ENCODE assay signal across 17 mouse cellular contexts in the genomic region with DNA sequence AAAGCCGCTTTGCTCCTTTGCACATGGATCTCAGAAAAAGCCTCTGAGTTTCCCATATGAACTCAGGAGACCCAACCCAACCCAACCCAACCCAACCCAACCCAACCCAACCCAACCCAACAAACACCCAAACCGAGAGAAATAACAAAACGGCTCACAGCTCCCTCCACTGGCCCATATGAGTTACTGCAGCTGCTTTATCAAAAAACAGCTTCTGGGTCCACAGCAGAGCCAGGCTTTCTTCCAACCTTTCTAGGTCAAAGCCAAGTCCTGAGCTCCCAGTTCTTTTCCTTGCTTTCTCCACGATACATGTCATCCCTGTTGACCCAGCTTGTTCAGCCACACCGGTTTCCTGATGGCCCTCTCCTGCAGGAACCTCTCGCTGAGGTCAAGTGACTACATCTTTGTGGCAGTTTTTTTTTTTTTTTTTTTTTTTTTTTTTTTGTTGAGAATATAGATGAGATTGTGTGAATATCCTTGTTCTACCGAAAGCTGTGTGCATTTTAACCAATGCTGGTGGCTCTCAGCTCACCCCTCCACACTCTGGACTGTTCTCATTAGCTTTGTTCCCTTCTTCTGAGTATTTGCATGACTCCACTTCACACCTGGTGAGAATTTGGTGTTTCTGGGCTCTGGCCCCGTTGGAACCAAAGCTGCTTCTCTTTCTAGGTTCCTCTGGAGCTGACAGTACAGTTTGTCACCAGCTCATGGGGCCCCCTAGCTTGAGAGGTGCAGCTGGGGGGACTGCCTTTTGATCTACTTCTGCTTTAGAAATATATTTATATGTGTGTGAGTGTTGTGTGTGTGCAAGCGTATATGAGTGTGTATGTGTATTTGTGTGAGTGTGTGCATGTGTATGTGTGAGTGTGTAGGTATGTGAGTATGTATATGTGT. TPM values are rescaled to one million over a fixed set of nuclear protein-coding genes. Genes with fewer than 3 reads are reported as not detected.
DNase-seq lines count a peak whose midpoint lies in the region; ATAC-seq and TF ChIP-seq lines count a peak whose summit lies in the region.
"Had no signal": no experiment of that assay in that cellular context is flagged by ENCODE, and none has a peak within 500 bp of the region (broad histone marks: within the 10 kb centered on the region; RNA-seq: fewer than 3 reads in every experiment).

No protein-coding gene starts in this region.

- peak; percentile 13; the same call in 1 of the 2 replicates for TF ChIP-seq CTCF in heart, postnatal 0 days (IDR thresholded peaks at IDR 0.05; ENCODE audit: low read depth)
- TF ChIP-seq CTCF in CH12.LX (conservative IDR thresholded peaks at IDR 0.05 in 1 of 2, IDR thresholded peaks at IDR 0.05 in 1 of 2; ENCODE audit: low read depth in 2 of 2, low read length in 2 of 2), result peak in 1 of 2 experiments; percentile 64; a peak in 2 of 4 replicates

- H3K27ac ChIP-seq in heart, postnatal 0 days (ENCODE audit: low read depth), result no peak overlapping the region
- no peak overlapping the region for H3K27ac ChIP-seq in heart, embryonic 11.5 days (ENCODE audit: low read depth, low read length)
- H3K27ac ChIP-seq in CH12.LX (ENCODE audit: insufficient read depth, low read depth), result no peak overlapping the region
- H3K27ac ChIP-seq: heart, embryonic 13.5 days; hindbrain, embryonic 13.5 days; limb, embryonic 13.5 days; lung, embryonic 15.5 days had no signal

- no peak for ATAC-seq in heart, postnatal 0 days (ENCODE audit: insufficient read depth, low read depth)
- no peak for ATAC-seq in heart, embryonic 11.5 days (replicated peaks; ENCODE audit: insufficient number of reproducible peaks, low FRiP score, low TSS enrichment)

- H3K27me3 ChIP-seq in heart, postnatal 0 days (ENCODE audit: control insufficient read depth, insufficient read depth, low read length), result no peaks in the 10 kb centered on the region
- H3K27me3 ChIP-seq in heart, embryonic 11.5 days (ENCODE audit: control insufficient read depth, insufficient read depth, low read length), result no peaks in the 10 kb centered on the region
- peaks cover 40% of the 10 kb centered on the region for H3K27me3 ChIP-seq in CH12.LX (replicated peaks)
- H3K27me3 ChIP-seq: hindbrain, embryonic 13.5 days; lung, embryonic 15.5 days had no signal

- H3K4me2 ChIP-seq in heart, postnatal 0 days (ENCODE audit: low read depth, low read length), result no peak overlapping the region
- H3K4me2 ChIP-seq in heart, embryonic 11.5 days, result no peak overlapping the region
- no peak overlapping the region for H3K4me2 ChIP-seq in CH12.LX (ENCODE audit: insufficient read depth, low read depth, poor library complexity, severe bottlenecking)
- H3K4me2 ChIP-seq: heart, embryonic 13.5 days; hindbrain, embryonic 13.5 days; limb, embryonic 13.5 days; lung, embryonic 15.5 days had no signal

- H3K36me3 ChIP-seq in heart, postnatal 0 days (replicated peaks; ENCODE audit: control insufficient read depth, insufficient read depth, low read length), result no peaks in the 10 kb centered on the region
- no peaks in the 10 kb centered on the region for H3K36me3 ChIP-seq in heart, embryonic 11.5 days (ENCODE audit: control insufficient read depth, insufficient read depth, low read length)
- H3K36me3 ChIP-seq in CH12.LX (replicated peaks in 1 of 2; ENCODE audit: control insufficient read depth in 1 of 2, insufficient read depth in 1 of 2, low read length in 1 of 2), result no peaks in the 10 kb centered on the region
- H3K36me3 ChIP-seq: heart, embryonic 13.5 days; hindbrain, embryonic 13.5 days; limb, embryonic 13.5 days; lung, embryonic 15.5 days had no signal

- no peak for TF ChIP-seq EP300 in heart, postnatal 0 days (IDR thresholded peaks at IDR 0.05; ENCODE audit: low read depth)
- no peak for TF ChIP-seq EP300 in CH12.LX (IDR thresholded peaks at IDR 0.05; ENCODE audit: low read length)

- H3K79me2 ChIP-seq in CH12.LX (replicated peaks; ENCODE audit: control insufficient read depth, extremely low read depth, insufficient read depth, poor library complexity, severe bottlenecking), result no peaks in the 10 kb centered on the region

- dilution Hi-C loops in CH12.LX (cut with MboI; ENCODE audit: extremely low pct_ligation_motif_present, extremely low pct_unique_long_range_greater_than_20kb, low sequenced_read_pairs), result no loop called here

- in situ Hi-C loops in CH12.LX (cut with MboI; ENCODE audit: low pct_ligation_motif_present, low pct_unique_long_range_greater_than_20kb, low sequenced_read_pairs), result no loop called here

- WGBS in heart, postnatal 0 days, result 51% methylated on average over 9 of the region's 9 CpGs
- WGBS in heart, embryonic 11.5 days (ENCODE audit: insufficient replicate concordance), result 53% methylated on average over 9 of the region's 9 CpGs

- no peak for TF ChIP-seq POLR2A in CH12.LX (IDR thresholded peaks at IDR 0.05; ENCODE audit: low read depth, low read length)

- no peak overlapping the region for H3K4me3 ChIP-seq in heart, postnatal 0 days (ENCODE audit: low read depth, low read length)
- H3K4me3 ChIP-seq in heart, embryonic 11.5 days (ENCODE audit: low read depth, low read length), result no peak overlapping the region
- no peak overlapping the region for H3K4me3 ChIP-seq in CH12.LX (replicated peaks in 1 of 3; ENCODE audit: low read depth in 2 of 3, low read length in 2 of 3, poor library complexity in 1 of 3)
- H3K4me3 ChIP-seq: erythroblast, embryonic 14.5 days; heart, embryonic 13.5 days; hindbrain, embryonic 13.5 days; limb, embryonic 13.5 days; lung, embryonic 15.5 days; myocyte had no signal

- peak; percentile 38 for TF ChIP-seq RAD21 in CH12.LX (IDR thresholded peaks at IDR 0.05; ENCODE audit: low read depth, low read length)

- no peaks in the 10 kb centered on the region for H3K9me3 ChIP-seq in heart, postnatal 0 days (replicated peaks; ENCODE audit: control insufficient read depth, low read length)
- H3K9me3 ChIP-seq in heart, embryonic 11.5 days (replicated peaks; ENCODE audit: control insufficient read depth, low read length), result no peaks in the 10 kb centered on the region
- H3K9me3 ChIP-seq in CH12.LX (replicated peaks; ENCODE audit: low read length), result no peaks in the 10 kb centered on the region
- H3K9me3 ChIP-seq: heart, embryonic 13.5 days; hindbrain, embryonic 13.5 days; limb, embryonic 13.5 days; lung, embryonic 15.5 days had no signal

- no peak for DNase-seq in heart, postnatal 0 days (ENCODE audit: low spot score)
- DNase-seq in 416B (ENCODE audit: low read depth), result peak; percentile 33
- DNase-seq in CH12.LX (ENCODE audit: extremely low read depth), result no peak
- DNase-seq in brain, adult 2 months (ENCODE audit: low read depth, low spot score), result peak; percentile 23
- DNase-seq in T-cell, adult 2 months (ENCODE audit: low spot score), result no peak
- DNase-seq in urinary bladder, adult 2 months (ENCODE audit: low spot score), result no peak
- DNase-seq in gastrocnemius, adult 18-20 months (ENCODE audit: low spot score), result no peak
- DNase-seq: adrenal gland, postnatal 14 days had no signal

- H3K9ac ChIP-seq in heart, postnatal 0 days (replicated peaks; ENCODE audit: low read depth, low read length), result no peak overlapping the region
- no peak overlapping the region for H3K9ac ChIP-seq in heart, embryonic 11.5 days (ENCODE audit: low read depth, low read length)
- no peak overlapping the region for H3K9ac ChIP-seq in CH12.LX (ENCODE audit: insufficient read depth, low read depth)
- H3K9ac ChIP-seq: heart, embryonic 13.5 days; hindbrain, embryonic 13.5 days; limb, embryonic 13.5 days; lung, embryonic 15.5 days had no signal

- no peaks in the 10 kb centered on the region for H3K4me1 ChIP-seq in heart, postnatal 0 days (ENCODE audit: control insufficient read depth, insufficient read depth)
- H3K4me1 ChIP-seq in heart, embryonic 11.5 days (ENCODE audit: control insufficient read depth, insufficient read depth, low read length), result no peaks in the 10 kb centered on the region
- peaks cover 0 to 14% of the 10 kb centered on the region in 2 experiments; a peak in 3 of 4 replicates for H3K4me1 ChIP-seq in CH12.LX (ENCODE audit: control insufficient read depth in 1 of 2, insufficient read depth in 2 of 2)
- H3K4me1 ChIP-seq: heart, embryonic 13.5 days; hindbrain, embryonic 13.5 days; limb, embryonic 13.5 days; lung, embryonic 15.5 days had no signal

RNA-seq across cellular contexts. Expression of a gene that starts 9.6 kb away (rescaled TPM):
- total RNA-seq in heart, postnatal 0 days (2014; rRNA removed; ENCODE audit: low replicate concordance), result not detected in 2 replicates
- polyA plus RNA-seq in heart, postnatal 0 days (2015; fragmentation: Nextera tagmentation; extraction: Ambion mirVana), result not detected in 2 replicates
- not detected in 2 replicates for polyA plus RNA-seq in heart, embryonic 11.5 days (2014; fragmentation: Nextera tagmentation; extraction: Ambion mirVana)
- total RNA-seq in CH12.LX (2012; rRNA removed) (not detected in 2 replicates), CH12.LX (2014; rRNA removed) (not detected in 2 replicates)
- not detected in 2 replicates for polyA plus RNA-seq in CH12.LX (2012; ENCODE audit: insufficient read length, low read depth)
- polyA plus RNA-seq in urinary bladder, adult 2 months (2012; rRNA removed), result not detected in 2 replicates
- total RNA-seq in gastrocnemius, adult 18-20 months (2021), result not detected
- total RNA-seq: adrenal gland, postnatal 14 days had no signal
- polyA plus RNA-seq: erythroblast, embryonic 14.5 days; heart, embryonic 13.5 days; hindbrain, embryonic 13.5 days; kidney, embryonic 16.5 days; limb, embryonic 13.5 days; lung, embryonic 15.5 days; myocyte; stomach, embryonic 16.5 days had no signal

RNA-seq across cellular contexts. Expression of a gene that starts 10.2 kb away (rescaled TPM):
- total RNA-seq in heart, postnatal 0 days (2014; rRNA removed; ENCODE audit: low replicate concordance), result 4.6 and 16.9 TPM in 2 replicates
- polyA plus RNA-seq in heart, postnatal 0 days (2015; fragmentation: Nextera tagmentation; extraction: Ambion mirVana), result 5.0 TPM in 2 replicates
- polyA plus RNA-seq in heart, embryonic 11.5 days (2014; fragmentation: Nextera tagmentation; extraction: Ambion mirVana), result 1.4 and 1.7 TPM in 2 replicates
- 0.21 TPM in 1 of 2 replicates, not detected in the other for total RNA-seq in CH12.LX (2012; rRNA removed)
- not detected in 2 replicates for total RNA-seq in CH12.LX (2014; rRNA removed)
- not detected in 2 replicates for polyA plus RNA-seq in CH12.LX (2012; ENCODE audit: insufficient read length, low read depth)
- 2.3 and 2.5 TPM in 2 replicates for polyA plus RNA-seq in urinary bladder, adult 2 months (2012; rRNA removed)
- total RNA-seq in gastrocnemius, adult 18-20 months (2021), result 1 to 10 TPM in 1 of 2 experiments, under 1 TPM in 1; 0.48 to 1.1 TPM
- polyA plus RNA-seq: erythroblast, embryonic 14.5 days had no signal

RNA-seq across cellular contexts. Expression of a gene that starts 22.2 kb away (rescaled TPM):
- total RNA-seq in heart, postnatal 0 days (2014; rRNA removed; ENCODE audit: low replicate concordance), result 62.5 and 82.9 TPM in 2 replicates
- 52.5 and 65.8 TPM in 2 replicates for polyA plus RNA-seq in heart, postnatal 0 days (2015; fragmentation: Nextera tagmentation; extraction: Ambion mirVana)
- polyA plus RNA-seq in heart, embryonic 11.5 days (2014; fragmentation: Nextera tagmentation; extraction: Ambion mirVana), result 43.7 and 45.8 TPM in 2 replicates
- total RNA-seq in CH12.LX (2012; rRNA removed), result 93.1 and 118 TPM in 2 replicates
- 59.3 and 69.0 TPM in 2 replicates for total RNA-seq in CH12.LX (2014; rRNA removed)
- 170 and 191 TPM in 2 replicates for polyA plus RNA-seq in CH12.LX (2012; ENCODE audit: insufficient read length, low read depth)
- polyA plus RNA-seq in urinary bladder, adult 2 months (2012; rRNA removed), result 41.5 and 50.3 TPM in 2 replicates
- 10 to 100 TPM; 62.9 to 64.4 TPM for total RNA-seq in gastrocnemius, adult 18-20 months (2021)

RNA-seq across cellular contexts. Expression of a gene that starts 42.2 kb away (rescaled TPM):
- total RNA-seq in heart, postnatal 0 days (2014; rRNA removed; ENCODE audit: low replicate concordance), result 0.95 and 2.5 TPM in 2 replicates
- 1.2 TPM in 2 replicates for polyA plus RNA-seq in heart, postnatal 0 days (2015; fragmentation: Nextera tagmentation; extraction: Ambion mirVana)
- 1.3 TPM in 2 replicates for polyA plus RNA-seq in heart, embryonic 11.5 days (2014; fragmentation: Nextera tagmentation; extraction: Ambion mirVana)
- total RNA-seq in CH12.LX (2012; rRNA removed) (0.13 TPM in 2 replicates), CH12.LX (2014; rRNA removed) (not detected in 2 replicates)
- polyA plus RNA-seq in CH12.LX (2012; ENCODE audit: insufficient read length, low read depth), result 0.34 TPM in 1 of 2 replicates, not detected in the other
- 19.1 and 24.0 TPM in 2 replicates for polyA plus RNA-seq in urinary bladder, adult 2 months (2012; rRNA removed)
- total RNA-seq in gastrocnemius, adult 18-20 months (2021), result under 1 TPM; 0.74 to 0.87 TPM

Comparison
In these comparisons a context has a peak if more than half of its experiments do, and no peak if none do; other contexts are left out.
1. DNase-seq: peak in 416B (single experiment) and brain, adult 2 months (single experiment); none in heart, postnatal 0 days (single experiment), CH12.LX (single experiment), T-cell, adult 2 months (single experiment), urinary bladder, adult 2 months (single experiment) and gastrocnemius, adult 18-20 months (single experiment).